Mouse (Mus musculus): ENCODE measurements at regions not wholly inside any gene's neighbourhood (a gene's known extent, or its start where the extent isn't known, plus 50 kb on each side); places are given as distances from the start of the nearest gene placed in this dataset.
"Not testable (repeated sequence)": the region's sequence is repeated elsewhere in the genome, so short reads cannot be mapped to it uniquely, and the experiment has no call there.

DNA sequence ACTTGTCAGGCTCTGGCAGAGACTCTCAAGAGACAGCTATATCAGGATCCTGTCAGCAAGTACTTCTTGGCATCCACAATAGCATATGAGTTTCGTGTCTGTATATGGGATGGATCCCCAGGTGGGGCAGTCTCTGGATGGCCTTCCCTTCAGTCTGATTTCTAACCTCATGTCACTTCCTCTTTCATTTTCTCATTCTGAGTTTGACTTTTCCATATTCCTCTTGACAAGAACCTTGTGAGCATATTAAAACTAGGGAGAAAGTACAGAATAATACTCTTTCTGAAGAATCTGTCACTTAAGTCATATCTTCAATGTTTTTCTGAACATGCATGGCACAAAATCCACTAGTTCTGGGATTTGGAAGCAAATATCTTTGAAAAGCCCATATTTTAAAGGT is 583.3 kb upstream of the Zfp960 start:
- Histone ChIP-seq H3K27me3 (replicated peaks; ENCODE audit: insufficient read depth, low read length) (no peaks in the 10 kb centered on the region), H3K4me3 (ENCODE audit: low read depth, low read length) (no peak overlapping the region), H3K36me3 (ENCODE audit: insufficient read depth, low read length) (no peaks in the 10 kb centered on the region), H3K27ac (ENCODE audit: low read length) (no peak overlapping the region), H3K9me3 (ENCODE audit: low read length) (no peaks in the 10 kb centered on the region), H3K4me1 (ENCODE audit: insufficient read depth, low read depth, low read length) (no peaks in the 10 kb centered on the region), H3K9ac (replicated peaks; ENCODE audit: low read depth) (no peak overlapping the region), H3K4me2 (replicated peaks; ENCODE audit: low read depth, low read length) (no peak overlapping the region)
- no peak for TF ChIP-seq CTCF (IDR thresholded peaks at IDR 0.05)
- no peak for TF ChIP-seq EP300 (IDR thresholded peaks at IDR 0.05)
- ATAC-seq = no peak
- 56% methylated on average over 1 of the region's 1 CpGs for WGBS
- DNase-seq (ENCODE audit: low spot score) = no peak

- no peak for TF ChIP-seq EP300 (IDR thresholded peaks at IDR 0.05)
- no peak for TF ChIP-seq CTCF (IDR thresholded peaks at IDR 0.05)
- Histone ChIP-seq H3K9ac (replicated peaks; ENCODE audit: low read depth) (no peak overlapping the region), H3K27me3 (replicated peaks; ENCODE audit: insufficient read depth, low read length) (no peaks in the 10 kb centered on the region), H3K27ac (ENCODE audit: low read length) (no peak overlapping the region), H3K4me2 (replicated peaks; ENCODE audit: low read depth, low read length) (no peak overlapping the region), H3K9me3 (ENCODE audit: low read length) (no peaks in the 10 kb centered on the region), H3K4me3 (ENCODE audit: low read depth, low read length) (no peak overlapping the region), H3K4me1 (ENCODE audit: insufficient read depth, low read depth, low read length) (no peaks in the 10 kb centered on the region), H3K36me3 (ENCODE audit: insufficient read depth, low read length) (no peaks in the 10 kb centered on the region)
- no peak for DNase-seq (ENCODE audit: low spot score)
- no peak for ATAC-seq
Observed at GRCm38 (mm10) chr17:16461208-16461607, 602.7 kb upstream of the Zfp960 start.

DNA sequence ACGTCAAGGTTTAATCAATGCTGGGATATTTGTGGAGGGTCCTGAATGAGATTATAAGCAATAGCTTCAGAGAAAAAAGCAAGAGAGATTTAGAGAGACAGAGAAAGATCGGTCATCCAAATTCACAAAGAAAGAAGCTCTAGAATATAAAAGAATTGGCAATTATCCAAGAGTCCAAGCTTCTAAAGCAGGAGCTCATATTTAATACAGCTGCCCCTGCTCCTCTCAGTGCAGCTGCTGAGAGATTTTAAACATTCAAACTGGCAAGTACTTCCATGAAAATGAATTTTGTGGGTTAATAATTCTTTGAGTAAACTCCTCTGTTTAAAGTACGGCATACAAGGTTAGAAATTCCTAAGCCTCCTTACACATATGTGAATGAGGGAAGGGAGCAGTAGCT is 610.8 kb upstream of the Zfp960 start:
- TF ChIP-seq CTCF (IDR thresholded peaks at IDR 0.05) (no peak), EP300 (IDR thresholded peaks at IDR 0.05) (no peak)
- no peaks in the 10 kb centered on the region for H3K4me1 ChIP-seq (ENCODE audit: insufficient read depth, low read depth, low read length)
- no peak for DNase-seq (ENCODE audit: low spot score)
- ATAC-seq = no peak
- H3K9me3 ChIP-seq (ENCODE audit: low read length) = no peaks in the 10 kb centered on the region
- H3K27ac ChIP-seq (ENCODE audit: low read length) = no peak overlapping the region
- 41% methylated on average over 3 of the region's 3 CpGs for WGBS
- H3K36me3 ChIP-seq (ENCODE audit: insufficient read depth, low read length) = no peaks in the 10 kb centered on the region
- no peak overlapping the region for H3K4me3 ChIP-seq (ENCODE audit: low read depth, low read length)
- H3K9ac ChIP-seq (replicated peaks; ENCODE audit: low read depth) = no peak overlapping the region
- no peak overlapping the region for H3K4me2 ChIP-seq (replicated peaks; ENCODE audit: low read depth, low read length)
- H3K27me3 ChIP-seq (replicated peaks; ENCODE audit: insufficient read depth, low read length) = no peaks in the 10 kb centered on the region

- ATAC-seq = no peak
- no peak overlapping the region for H3K27ac ChIP-seq (ENCODE audit: low read length)
- no peak for TF ChIP-seq CTCF (IDR thresholded peaks at IDR 0.05)
- no peak for TF ChIP-seq EP300 (IDR thresholded peaks at IDR 0.05)
- no peaks in the 10 kb centered on the region for H3K36me3 ChIP-seq (ENCODE audit: insufficient read depth, low read length)
- H3K4me2 ChIP-seq (replicated peaks; ENCODE audit: low read depth, low read length) = no peak overlapping the region
- 76% methylated on average over 3 of the region's 3 CpGs for WGBS
- H3K27me3 ChIP-seq (replicated peaks; ENCODE audit: insufficient read depth, low read length) = no peaks in the 10 kb centered on the region
- H3K4me3 ChIP-seq (ENCODE audit: low read depth, low read length) = no peak overlapping the region
- H3K9ac ChIP-seq (replicated peaks; ENCODE audit: low read depth) = no peak overlapping the region
- no peak for DNase-seq (ENCODE audit: low spot score)
- no peaks in the 10 kb centered on the region for H3K9me3 ChIP-seq (ENCODE audit: low read length)
- no peaks in the 10 kb centered on the region for H3K4me1 ChIP-seq (ENCODE audit: insufficient read depth, low read depth, low read length)
Observed at GRCm38 (mm10) chr17:16444562-16444961, 613.7 kb upstream of the Rgmb start.

DNA sequence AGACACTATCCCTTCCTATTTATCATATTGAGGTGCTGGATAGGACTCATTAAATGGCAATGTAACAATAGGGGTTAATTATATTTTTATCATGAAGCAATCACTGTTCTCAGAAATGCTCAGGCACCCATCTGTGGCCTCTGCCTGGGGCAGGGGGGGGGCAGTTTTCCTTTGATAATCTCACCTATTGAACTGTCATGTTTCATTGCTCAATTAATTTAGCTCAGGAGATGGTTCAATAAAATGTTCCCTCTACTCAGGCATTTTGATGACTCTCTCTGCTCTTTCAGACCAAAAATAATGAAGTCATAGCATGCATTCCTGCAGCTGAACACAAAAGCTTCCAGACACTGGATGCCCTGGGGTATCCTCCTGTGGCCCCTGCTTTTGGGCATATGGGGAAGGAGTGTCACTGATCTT is 564.4 kb upstream of the Rgmb start:
- Histone ChIP-seq H3K4me2 (replicated peaks; ENCODE audit: low read depth, low read length) (no peak overlapping the region), H3K4me1 (ENCODE audit: insufficient read depth, low read depth, low read length) (no peaks in the 10 kb centered on the region), H3K27me3 (replicated peaks; ENCODE audit: insufficient read depth, low read length) (no peaks in the 10 kb centered on the region), H3K27ac (ENCODE audit: low read length) (no peak overlapping the region), H3K4me3 (ENCODE audit: low read depth, low read length) (no peak overlapping the region), H3K9ac (replicated peaks; ENCODE audit: low read depth) (no peak overlapping the region), H3K9me3 (ENCODE audit: low read length) (no peaks in the 10 kb centered on the region), H3K36me3 (ENCODE audit: insufficient read depth, low read length) (no peaks in the 10 kb centered on the region)
- no peak for ATAC-seq
- no peak for DNase-seq (ENCODE audit: low spot score)
- TF ChIP-seq EP300 (IDR thresholded peaks at IDR 0.05) = no peak
- TF ChIP-seq CTCF (IDR thresholded peaks at IDR 0.05) = no peak

DNA sequence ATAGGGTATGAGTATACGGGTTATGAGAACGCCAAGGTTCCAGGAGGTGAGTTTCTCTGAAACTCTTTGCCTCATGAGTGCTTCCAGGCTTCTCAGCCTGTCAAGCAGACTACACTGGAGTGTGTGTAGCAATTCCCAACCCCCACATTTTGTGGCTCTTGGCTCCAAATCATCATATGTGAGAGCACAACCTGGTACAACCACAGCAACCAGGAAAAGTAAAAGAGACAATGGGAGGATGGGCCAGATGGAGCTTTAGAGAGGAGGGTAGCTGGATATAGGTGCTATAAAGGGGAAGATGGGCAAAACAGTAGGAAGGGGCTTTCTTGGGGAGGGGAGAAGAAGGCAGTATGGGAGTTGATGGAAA is 544.0 kb upstream of the Rgmb start:
- H3K27ac ChIP-seq (ENCODE audit: low read length); H3K4me1 ChIP-seq (ENCODE audit: insufficient read depth, low read depth, low read length); H3K4me2 ChIP-seq (replicated peaks; ENCODE audit: low read depth, low read length); H3K27me3 ChIP-seq (replicated peaks; ENCODE audit: insufficient read depth, low read length); H3K9ac ChIP-seq (replicated peaks; ENCODE audit: low read depth); DNase-seq (ENCODE audit: low spot score); H3K4me3 ChIP-seq (ENCODE audit: low read depth, low read length); H3K36me3 ChIP-seq (ENCODE audit: insufficient read depth, low read length); H3K9me3 ChIP-seq (ENCODE audit: low read length); ATAC-seq: not testable (repeated sequence)
- WGBS = 77% methylated on average over 2 of the region's 2 CpGs

GRCm38 (mm10) chr17:16374119-16374854 is 543.4 kb upstream of the Rgmb start:
- not testable (repeated sequence) for H3K9me3 ChIP-seq (ENCODE audit: low read length); DNase-seq (ENCODE audit: low spot score); ATAC-seq; H3K27me3 ChIP-seq (replicated peaks; ENCODE audit: insufficient read depth, low read length); H3K9ac ChIP-seq (replicated peaks; ENCODE audit: low read depth); H3K36me3 ChIP-seq (ENCODE audit: insufficient read depth, low read length); H3K27ac ChIP-seq (ENCODE audit: low read length); H3K4me3 ChIP-seq (ENCODE audit: low read depth, low read length); H3K4me2 ChIP-seq (replicated peaks; ENCODE audit: low read depth, low read length); H3K4me1 ChIP-seq (ENCODE audit: insufficient read depth, low read depth, low read length)
- 70% methylated on average over 4 of the region's 5 CpGs for WGBS
